Mouse (Mus musculus) urinary bladder, postnatal 25 days (tissue): ENCODE measurements at regions not wholly inside any gene's neighbourhood (a gene's known extent, or its start where the extent isn't known, plus 50 kb on each side); places are given as distances from the start of the nearest gene placed in this dataset.

Experiments
- DNase-seq: peaks from one replicate; pipeline ENCODE4 v3.0.0; 2022; ENCODE audit warnings: low spot score

- DNase-seq: no peak
Observed at GRCm38 (mm10) chr13:52015496-52015895, 169.0 kb downstream of the Gadd45g start.

DNA sequence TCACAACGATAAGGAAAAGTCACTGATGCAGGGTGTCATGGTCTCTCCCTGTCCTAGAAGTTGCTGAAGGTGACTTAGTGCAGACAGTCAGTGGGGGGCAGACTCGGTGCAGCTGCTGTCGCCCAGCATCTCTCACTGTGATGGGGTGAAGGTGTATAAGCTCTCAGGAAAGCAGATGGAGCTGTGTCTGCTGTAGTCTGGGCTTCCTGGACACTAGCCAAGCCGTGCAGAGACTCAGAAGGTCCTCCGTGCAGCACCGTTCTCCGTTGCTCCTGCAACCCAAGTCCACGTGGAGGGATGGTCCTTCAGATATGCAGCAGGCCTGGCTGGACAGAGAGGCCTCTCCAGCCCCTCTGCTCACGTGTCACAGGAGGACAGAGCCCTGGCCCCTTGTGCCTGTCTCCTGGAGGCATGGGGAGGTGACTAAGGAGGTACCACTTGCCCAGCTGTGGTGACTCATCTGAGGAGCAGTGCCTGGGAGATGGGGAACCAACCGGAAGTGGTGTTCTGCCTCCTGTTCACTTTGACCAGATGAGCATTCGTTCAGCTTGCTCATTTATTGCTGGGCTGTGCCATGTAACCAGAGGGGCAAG, 171.2 kb downstream of the Gadd45g start:
- no peak for DNase-seq

- DNase-seq: no peak
Observed at GRCm38 (mm10) chr13:52019647-52020046, 173.2 kb downstream of the Gadd45g start.

GRCm38 (mm10) chr13:52021150-52021549, 174.7 kb downstream of the Gadd45g start:
- DNase-seq: no peak

DNA sequence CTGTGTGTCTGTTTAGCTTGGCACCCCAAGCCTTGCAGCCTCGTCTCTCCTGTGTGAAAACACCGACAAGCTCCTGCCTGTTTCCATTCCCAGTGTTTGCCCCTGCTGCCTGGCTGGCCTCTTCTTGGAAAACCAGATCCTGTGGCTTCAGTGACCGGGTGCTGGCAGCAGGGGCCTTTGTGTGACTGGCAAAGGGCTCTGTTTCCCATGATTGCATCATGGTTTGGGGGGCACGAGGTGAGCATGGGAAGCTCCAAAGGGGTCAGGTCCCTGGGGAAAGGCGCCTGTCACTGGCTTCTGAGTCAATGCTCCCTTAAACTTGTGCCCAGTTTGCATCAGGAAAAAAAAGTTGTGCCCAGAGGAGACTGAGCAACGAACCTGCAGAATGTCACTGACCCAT, 175.3 kb downstream of the Gadd45g start:
- no peak for DNase-seq

- DNase-seq: no peak
Observed at GRCm38 (mm10) chr13:52022529-52022928, 176.1 kb downstream of the Gadd45g start.

GRCm38 (mm10) chr13:52024349-52024748, 177.9 kb downstream of the Gadd45g start:
- DNase-seq: peak; percentile 47

GRCm38 (mm10) chr13:52024832-52025481, 178.5 kb downstream of the Gadd45g start:
- DNase-seq: no peak

GRCm38 (mm10) chr13:52025482-52025848, 179.0 kb downstream of the Gadd45g start:
- no peak for DNase-seq

DNA sequence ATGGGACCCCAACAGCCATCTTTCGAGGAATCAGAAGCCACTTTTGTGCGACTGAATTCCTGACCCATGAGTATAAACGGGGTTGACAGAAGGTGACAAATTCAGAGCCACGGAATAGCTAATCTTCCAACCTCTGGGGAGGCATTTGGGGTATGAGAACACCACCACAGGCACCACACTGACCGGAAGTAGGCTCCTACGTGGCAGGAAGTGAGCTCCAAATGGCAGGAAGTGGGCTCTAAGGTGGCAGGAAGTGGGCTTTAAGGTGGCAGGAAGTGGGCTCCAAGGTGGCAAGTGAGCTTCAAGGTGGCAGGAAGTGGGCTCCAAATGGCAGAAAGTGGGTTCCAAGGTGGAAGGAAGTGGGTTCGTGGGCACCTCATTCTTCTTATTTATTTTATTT, 179.8 kb downstream of the Gadd45g start:
- DNase-seq: no peak

DNA sequence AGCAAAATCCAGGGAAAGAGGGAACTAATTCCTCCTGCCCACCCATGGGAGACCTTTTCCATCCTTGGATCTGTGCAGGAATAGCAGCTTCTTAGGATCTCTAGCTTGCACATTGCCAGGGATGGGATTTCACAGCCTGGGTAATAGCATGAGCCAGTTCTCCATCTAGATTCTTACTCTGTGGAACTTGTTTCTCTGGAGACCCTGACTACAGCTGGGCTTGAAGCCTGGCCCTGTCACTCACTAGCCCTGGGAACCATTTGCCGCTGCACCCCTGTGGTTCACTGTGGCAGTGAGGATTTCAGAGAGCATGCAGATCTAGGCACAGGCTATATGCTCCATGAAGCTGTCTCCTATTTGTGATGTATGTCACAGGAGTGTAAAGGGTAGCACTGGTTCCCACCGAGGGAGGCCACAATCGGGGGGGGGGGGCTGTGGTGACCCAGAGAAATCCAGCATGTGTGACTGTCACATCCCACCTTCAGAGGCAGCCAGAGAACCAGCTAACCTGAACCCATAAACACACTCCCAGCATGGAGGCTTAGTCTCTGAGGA, 183.5 kb downstream of the Gadd45g start:
- no peak for DNase-seq

DNA sequence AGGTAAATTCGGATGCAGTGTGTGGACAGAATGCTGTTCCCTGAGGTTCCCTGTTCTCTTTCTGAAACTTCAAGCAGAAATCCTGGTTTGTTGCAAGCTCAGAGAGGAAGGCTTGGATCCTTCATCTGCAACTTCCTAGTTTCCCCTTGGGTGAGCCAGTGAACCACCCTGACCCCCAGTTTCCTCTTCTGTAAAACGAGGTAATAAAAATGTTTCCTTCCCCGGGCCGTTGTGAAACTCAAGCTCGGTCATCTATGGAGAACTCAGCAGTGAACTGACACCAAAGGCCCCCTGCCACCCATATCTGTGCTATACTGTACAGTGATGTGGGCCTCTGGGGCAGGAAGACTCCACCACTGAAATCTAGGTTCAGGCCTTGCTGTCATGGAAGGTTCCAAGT, 185.0 kb downstream of the Gadd45g start:
- DNase-seq: no peak

- no peak for DNase-seq
Observed at GRCm38 (mm10) chr13:52035731-52036130, 189.3 kb downstream of the Gadd45g start.

DNA sequence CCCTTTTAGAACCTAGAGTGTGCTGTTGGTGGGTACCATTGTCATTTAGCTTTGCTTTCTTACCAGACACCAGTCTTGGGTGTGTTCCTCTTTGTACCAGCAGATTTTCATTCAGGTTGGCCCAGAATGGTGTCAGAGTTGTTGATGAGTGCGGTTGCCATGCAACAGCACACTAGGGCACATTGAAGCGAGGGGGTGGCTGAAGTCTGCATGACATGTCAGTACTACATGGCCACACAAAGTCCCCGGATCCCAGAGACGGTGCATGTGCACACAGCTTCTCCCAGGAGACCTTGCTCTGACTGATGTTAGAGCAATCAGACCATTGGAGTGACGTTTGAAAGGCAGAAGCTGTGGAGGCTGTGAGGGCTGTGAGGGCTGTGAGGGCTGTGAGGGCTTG, 189.9 kb downstream of the Gadd45g start:
- DNase-seq: no peak

DNA sequence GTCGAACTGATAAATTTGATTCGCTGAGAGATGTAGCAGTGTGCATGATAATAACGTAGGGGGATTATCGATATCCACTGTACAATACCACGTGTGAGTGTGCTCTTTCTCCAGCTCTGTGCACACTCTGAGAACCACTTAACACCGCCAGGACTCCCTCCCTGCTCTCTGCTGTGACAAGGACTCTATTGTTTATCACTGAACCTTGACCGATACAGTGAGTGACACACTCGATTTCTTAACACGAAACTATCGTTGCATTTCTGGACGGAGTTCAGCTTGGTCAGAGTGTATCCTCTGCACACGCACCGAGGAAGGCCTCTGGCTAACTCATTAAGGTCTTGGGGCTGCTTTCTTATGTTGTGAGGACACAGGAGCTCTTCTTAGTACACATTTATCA, 190.7 kb downstream of the Gadd45g start:
- no peak for DNase-seq

DNA sequence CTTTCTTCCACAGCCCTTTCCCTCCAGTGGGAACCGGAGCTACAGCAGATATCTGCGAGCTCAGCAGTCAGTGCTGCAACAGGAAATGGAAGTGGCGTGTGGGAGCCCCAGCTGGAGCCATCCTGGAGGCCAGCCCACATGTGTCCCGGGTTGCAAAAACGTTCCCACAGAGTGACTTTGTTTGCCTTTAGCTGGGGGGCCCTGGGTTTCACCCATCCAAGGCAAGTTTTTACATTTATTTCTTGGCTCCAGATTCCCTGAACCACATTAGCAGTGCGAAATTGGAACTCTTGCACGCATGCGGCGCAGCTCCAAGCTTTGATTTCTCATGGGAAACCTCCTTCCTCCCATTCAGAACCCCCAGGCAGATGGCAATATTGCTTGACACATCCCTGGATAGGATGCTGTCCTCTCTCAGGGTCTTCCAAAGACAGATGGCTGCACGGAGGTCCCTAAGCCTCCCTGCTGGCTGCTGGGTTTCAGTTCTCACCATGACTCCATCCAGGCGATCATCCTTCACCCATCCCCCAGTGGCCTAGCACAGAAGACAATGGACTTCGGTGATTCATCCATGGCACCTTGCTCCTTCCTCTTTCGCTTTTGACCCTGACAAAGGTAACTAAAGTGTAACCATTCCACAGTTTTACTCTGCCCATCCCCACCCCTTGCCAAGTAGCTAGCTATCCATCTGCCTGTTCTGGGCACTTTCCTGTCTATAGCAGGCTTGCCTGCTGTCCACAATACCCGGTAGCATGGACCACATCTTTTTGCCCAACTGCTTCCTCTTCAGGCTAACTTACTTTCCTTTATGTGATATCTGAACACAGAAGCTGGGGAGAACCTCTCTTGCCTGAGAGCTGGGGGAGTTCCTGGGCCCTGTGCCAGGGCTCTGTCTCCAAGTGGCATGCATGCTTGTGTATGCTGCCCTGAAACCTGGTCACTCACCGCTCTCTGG, 195.3 kb downstream of the Gadd45g start:
- DNase-seq: no peak

DNA sequence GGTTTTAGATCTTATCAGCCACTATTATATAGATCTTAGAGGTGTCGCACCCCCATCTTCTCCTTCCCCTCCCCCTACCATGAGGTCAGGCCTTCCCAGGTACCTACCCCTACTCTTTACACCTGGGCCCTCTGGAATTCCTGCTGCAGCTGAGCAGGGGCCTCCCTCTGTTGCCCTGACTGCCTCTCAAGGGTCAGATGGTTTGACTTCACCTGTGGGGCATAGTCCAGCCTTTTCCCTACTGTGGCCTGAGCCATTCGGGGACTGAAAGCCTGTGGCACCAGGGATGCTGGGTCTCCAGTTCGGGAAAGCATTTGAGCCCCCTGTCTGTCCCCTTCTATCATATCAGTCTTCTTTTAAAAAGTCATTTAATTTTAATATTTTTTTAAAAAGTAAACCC, 196.4 kb downstream of the Gadd45g start:
- DNase-seq: no peak

DNA sequence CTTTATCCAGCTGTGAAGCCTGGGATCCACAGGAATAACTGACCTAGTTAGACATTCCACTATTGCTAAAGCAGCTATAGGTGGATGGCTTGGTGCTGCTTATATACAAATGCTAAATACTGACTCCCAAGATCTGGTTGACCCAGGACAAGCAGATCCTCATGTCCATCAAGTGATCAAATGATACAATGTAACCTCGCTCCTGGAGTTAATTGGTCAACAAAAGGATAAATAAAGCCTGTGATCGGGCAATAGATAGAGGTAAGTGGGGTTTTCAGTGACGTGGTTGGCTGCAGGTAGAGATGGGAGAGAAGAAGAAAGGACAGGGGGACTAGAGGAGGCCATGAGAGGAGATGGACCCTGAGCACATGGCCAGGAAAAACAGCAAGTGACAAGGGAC, 197.4 kb downstream of the Gadd45g start:
- DNase-seq: no peak

DNA sequence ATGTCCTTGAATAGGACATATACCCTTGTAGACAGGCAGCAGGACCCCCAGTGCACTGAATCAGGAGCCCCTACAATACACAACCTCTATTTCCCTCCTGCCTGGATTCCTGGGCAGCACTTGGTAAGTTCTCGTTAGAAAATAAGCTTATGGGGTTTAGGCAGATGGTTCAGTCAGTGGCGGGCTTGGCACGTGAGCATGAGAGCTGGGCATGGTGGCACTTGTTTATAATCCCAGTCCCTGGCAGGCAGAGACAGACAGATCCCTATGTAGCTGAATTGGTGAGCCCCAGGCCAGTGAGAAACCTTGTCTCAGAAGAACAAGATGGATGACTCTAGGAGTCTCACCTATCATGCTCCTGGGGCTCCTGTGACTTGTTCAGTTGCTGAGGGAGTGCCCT, 198.9 kb downstream of the Gadd45g start:
- no peak for DNase-seq

DNA sequence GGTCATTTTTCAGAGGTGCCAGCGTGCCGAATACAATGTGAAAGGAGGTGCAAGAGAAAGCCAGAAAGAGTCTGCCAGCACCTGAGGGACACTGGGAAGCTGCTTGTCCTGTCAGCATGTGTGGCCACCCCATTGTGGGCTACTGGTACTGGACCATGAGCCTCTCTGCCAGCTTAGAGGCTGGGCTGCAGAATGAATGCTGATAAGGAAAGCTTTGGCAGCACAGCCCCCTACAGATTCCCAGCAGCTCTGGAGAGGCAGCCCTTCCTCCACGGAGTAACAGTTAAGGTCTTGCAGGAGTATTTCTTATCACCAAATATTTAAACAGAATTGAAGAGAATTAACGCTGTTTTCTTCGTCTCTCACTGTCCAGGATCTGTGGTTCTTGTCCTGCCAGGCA, 199.5 kb downstream of the Gadd45g start:
- no peak for DNase-seq

DNA sequence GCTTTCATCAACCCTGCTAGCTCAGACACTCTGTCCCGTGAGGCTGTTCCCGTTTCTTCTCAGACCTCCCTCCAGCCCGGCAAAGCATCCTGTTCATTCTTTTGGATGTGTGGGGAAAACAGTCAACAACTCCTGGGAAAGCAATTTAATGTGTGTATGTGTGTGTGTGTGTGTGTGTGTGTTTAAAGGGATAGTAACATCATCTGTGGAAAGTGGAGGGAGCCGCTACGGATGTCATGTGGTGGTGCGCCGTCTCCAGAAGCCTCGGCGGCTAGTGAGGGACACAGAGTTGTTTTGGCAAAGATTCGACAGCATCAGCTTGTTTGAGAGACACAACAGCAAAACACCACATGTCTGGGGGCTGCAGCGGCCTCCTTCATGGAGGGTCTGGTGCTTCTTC, 200.2 kb downstream of the Gadd45g start:
- DNase-seq: no peak

- DNase-seq: no peak
Observed at GRCm38 (mm10) chr13:52047937-52048336, 201.5 kb downstream of the Gadd45g start.

GRCm38 (mm10) chr13:52048777-52049176, 202.3 kb downstream of the Gadd45g start:
- no peak for DNase-seq
